Mouse (Mus musculus) kidney, postnatal 36 days (tissue): ENCODE measurements around the gene Rora.

ENCODE experiments used
- DNase-seq, 2 experiments: peaks; one replicate each; pipeline ENCODE4 v3.0.0; 2021 to 2022; ENCODE audit warnings: mixed read lengths in 2 of 2

Rora gene

GRCm38 (mm10) chr9:69368071-69368470 lies 714.5 kb downstream of the Rora start:
- DNase-seq, result peak; percentile 50 to 87

- DNase-seq, result no peak
Observed at GRCm38 (mm10) chr9:69371046-69371724, 717.6 kb downstream of the Rora start.

GRCm38 (mm10) chr9:69372871-69373270 lies 719.3 kb downstream of the Rora start:
- DNase-seq, result no peak

GRCm38 (mm10) chr9:69376982-69377653 lies 723.5 kb downstream of the Rora start:
- no peak for DNase-seq

GRCm38 (mm10) chr9:69377654-69378045 lies 724.1 kb downstream of the Rora start:
- DNase-seq, result no peak

GRCm38 (mm10) chr9:69380546-69380945 lies 727.0 kb downstream of the Rora start:
- DNase-seq, result peak in 1 of 2 experiments; percentile 15

GRCm38 (mm10) chr9:69381741-69382140 lies 728.2 kb downstream of the Rora start:
- DNase-seq, result no peak

GRCm38 (mm10) chr9:69384475-69384874 lies 730.9 kb downstream of the Rora start:
- no peak for DNase-seq

GRCm38 (mm10) chr9:69384905-69385304 lies 731.3 kb downstream of the Rora start:
- DNase-seq, result no peak

GRCm38 (mm10) chr9:69387296-69387695 lies 733.7 kb downstream of the Rora start:
- DNase-seq, result no peak

- DNase-seq, result no peak
Observed at GRCm38 (mm10) chr9:69390631-69391030, 737.0 kb downstream of the Rora start.

GRCm38 (mm10) chr9:69394234-69394633 lies 740.6 kb downstream of the Rora start:
- no peak for DNase-seq

- no peak for DNase-seq
Observed at GRCm38 (mm10) chr9:69397432-69397759, 743.8 kb downstream of the Rora start.

GRCm38 (mm10) chr9:69397760-69398452 lies 744.3 kb downstream of the Rora start, which contains the start of gene Ice2:
Gene Ice2 (plus strand): TSS chr9:69397906.
- peak; percentile 65 to 86 for DNase-seq

- DNase-seq, result no peak
Observed at GRCm38 (mm10) chr9:69398453-69398850, 744.9 kb downstream of the Rora start.

GRCm38 (mm10) chr9:69404671-69405070 lies 751.1 kb downstream of the Rora start:
- no peak for DNase-seq

- peak; percentile 14 to 18 for DNase-seq
Observed at GRCm38 (mm10) chr9:69419476-69419875, 765.9 kb downstream of the Rora start.

GRCm38 (mm10) chr9:69430531-69430930 lies 776.9 kb downstream of the Rora start:
- DNase-seq, result no peak

GRCm38 (mm10) chr9:69431863-69432555 lies 778.4 kb downstream of the Rora start:
- DNase-seq, result peak in 1 of 2 experiments; percentile 46

GRCm38 (mm10) chr9:69435194-69435593 lies 781.6 kb downstream of the Rora start:
- no peak for DNase-seq

GRCm38 (mm10) chr9:69435662-69436061 lies 782.1 kb downstream of the Rora start:
- DNase-seq, result no peak
